Mouse (Mus musculus): ENCODE results near the gene Tmem178b.

Gene Tmem178b

DNA sequence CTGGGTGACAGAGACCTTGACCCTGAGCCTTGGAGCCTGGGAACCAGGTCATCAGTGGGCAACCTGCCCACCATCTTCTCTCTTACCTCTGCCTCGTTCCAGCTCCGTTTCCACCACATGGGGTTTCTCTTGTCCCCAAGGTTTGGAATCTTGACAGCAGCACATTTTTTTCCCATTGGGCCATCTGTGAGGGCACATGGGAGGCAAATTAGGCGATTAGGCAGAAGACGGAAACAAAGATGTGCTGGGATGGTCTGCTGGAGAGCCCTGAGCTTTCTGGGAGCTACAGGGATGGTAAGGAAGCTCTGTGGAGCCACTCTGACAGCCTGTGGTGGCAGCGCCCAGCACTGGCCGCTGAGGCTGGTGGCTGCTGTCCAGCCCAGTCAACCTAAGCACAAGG, 300.5 kb downstream of the Tmem178b start:
- CTCF ChIA-PET: no interaction called here

DNA sequence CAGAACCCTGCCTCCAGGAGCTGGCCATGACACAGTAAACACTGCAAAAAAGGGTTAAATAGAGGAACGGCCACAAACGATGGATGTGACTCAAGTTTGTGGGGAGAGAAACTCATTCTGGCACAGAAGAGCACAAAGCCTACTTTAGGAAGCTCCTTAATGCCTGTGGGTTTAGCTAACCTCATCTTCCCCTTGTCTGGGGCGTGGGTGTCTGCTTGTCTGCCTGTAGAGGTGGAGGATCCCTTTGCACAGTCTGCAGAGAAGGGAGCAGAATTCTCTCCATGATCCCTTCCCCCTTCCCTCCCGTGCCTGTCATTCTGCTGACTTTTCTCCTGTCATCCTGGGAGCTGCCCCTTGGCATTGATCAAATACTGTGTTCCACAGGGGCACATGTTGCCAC, 304.8 kb downstream of the Tmem178b start:
- CTCF ChIA-PET: no interaction called here

DNA sequence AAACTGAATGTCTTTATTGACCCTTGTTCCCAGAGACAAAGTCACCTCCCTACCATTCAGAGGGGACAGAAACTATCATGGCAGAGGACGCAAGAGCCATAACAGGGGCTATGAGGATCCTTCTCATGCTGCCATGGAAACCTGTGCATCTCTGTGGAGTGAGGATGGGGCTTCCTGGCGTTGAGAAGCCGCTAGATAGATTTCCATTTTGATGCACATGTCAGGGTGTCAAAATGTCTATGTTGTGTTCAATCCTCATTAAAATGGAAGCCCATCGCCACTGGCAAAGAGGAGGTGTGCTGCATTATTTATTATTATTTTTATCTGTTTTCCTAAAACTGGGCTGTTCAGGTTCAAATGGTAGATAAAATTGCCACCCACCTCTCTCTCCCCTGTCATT, 307.5 kb downstream of the Tmem178b start:
- CTCF ChIA-PET: no interaction called here

DNA sequence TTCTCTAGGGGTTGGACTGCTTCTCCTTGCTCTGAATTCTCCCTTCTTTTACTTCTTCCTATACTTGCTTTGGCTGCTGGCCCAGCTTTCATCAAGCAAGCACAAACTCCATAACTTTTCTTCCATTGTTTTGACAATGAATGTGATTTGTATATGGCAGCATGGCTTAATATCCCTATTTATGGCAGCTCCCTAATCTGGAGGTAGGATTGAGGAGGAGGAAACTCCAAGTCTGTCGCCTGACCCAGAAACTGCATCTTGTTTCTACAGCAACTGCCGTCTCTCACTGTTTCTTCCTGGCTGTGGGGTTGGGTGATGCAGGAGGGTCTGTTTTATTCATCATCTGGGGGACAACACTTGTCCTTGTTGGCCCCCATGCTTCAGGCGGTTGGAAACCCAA, 327.6 kb downstream of the Tmem178b start:
- CTCF ChIA-PET: no interaction called here

DNA sequence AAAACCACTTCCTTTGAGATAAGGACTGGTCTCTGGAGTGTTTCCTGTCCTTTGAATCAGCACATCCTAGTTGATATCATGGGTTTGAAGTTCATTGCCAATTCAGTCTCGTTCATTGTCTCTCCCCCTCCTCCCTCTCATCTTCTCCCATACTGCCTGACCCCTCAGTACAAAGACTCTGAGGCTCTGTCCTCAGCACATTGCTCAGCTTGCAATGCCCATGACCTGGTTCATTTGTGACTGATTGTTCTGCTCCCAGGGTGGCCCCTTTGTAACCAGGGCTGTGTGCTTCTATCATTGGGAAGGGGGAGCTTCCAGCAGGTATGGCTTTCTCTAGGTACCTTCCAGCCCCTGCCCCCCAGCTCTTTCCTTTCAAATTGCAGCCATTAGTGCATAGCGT, 329.5 kb downstream of the Tmem178b start:
- CTCF ChIA-PET: no interaction called here

DNA sequence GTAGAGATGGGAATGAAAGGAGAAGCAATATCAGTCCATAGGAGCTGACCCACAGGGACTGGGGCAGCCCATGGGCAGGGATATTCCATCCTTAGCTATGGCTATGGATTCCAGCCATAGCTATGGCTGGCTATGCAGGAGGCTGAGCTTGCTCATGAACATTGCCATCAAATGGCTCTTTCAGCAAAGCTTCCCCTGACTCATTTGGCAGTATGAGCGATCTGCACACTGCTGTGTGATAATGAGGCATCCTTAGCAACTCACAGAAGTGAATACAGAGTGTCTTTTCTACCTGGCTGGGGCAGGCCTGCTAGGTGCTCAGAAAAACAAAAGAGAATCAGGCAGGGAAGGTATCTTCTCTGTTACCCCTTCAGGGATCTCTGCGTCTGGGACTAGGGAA, 332.3 kb downstream of the Tmem178b start:
- CTCF ChIA-PET: interaction anchor here (0.6 kb wide), 1 partner anchor 349 kb away, joined by 5 read pairs; no protein-coding TSS in a partner anchor

DNA sequence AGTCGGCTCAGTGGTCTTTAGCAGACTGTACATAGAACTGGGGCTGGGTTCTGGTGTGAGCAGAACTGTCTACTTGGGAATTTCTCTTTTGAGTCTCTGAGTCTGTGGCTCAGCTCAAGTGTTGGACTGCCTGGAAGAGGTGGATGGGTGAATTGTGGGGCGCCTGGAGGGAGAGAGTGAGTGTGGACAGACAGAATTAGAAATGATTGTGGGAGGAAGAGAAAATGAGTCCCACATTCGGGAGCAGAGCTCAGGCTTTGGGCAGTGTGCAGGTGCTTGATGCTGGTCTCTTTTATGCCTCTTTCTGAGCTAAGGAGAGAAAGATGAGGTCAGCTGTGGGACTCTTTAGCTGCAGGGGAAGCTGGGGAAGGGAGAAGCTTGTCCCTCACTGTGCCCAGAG, 334.9 kb downstream of the Tmem178b start:
- CTCF ChIA-PET: no interaction called here

DNA sequence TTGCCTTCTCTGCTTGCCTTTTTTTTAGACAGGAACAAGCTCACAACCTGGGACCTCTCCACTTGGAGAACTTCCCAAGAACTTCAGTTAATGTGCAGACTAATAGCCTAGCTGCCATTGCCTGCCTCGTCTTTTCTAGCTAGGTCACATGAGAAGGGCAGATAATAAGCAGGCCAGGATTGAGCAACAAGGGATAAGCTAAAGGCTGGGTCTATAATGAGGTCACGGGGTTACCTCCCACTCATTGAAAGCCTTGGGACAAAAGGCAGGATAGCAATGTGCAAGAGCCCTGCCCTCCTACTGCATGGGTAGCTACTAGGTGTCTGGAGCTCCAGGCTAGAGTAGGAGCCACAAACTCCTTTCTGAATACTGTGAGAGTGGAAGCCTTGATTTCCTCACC, 336.1 kb downstream of the Tmem178b start:
- CTCF ChIA-PET: no interaction called here

DNA sequence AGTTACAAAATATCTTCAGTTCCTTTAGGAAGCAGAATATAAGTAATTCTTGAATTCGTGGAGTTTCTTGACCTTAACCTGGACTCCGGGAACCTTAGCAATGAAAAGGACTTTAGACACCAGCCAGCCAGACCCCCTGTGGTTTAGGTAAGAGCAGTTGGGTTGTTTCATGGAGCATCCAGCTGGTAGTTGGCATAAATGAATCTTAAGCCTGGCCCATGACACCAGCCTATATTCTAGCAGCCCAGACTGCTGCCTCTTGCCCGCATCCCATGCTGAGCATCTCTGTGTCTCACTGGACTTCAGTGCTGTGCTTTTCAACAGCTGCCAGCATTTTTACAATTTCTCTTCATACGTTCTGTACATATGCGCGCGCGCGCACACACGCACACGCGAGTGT, 344.1 kb downstream of the Tmem178b start:
- CTCF ChIA-PET: no interaction called here

DNA sequence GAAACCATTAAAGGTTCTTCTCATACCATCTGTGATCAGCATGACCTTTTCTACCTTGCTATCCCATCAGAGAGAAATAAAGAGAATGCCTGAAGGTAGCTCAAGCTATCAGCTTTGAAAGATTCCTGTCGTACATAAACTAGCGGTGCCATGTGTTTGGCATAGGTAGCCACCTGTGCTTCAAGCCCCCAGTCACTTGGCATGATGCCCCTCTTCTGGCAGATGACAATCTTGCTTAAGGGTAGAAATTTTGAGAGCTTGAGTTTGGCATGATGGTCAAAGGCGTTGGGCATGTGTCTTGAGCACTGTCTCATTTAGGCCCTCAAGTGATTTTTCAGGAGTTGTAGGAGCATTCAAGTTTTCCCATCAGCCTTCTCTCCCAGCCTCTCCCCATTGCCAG, 344.6 kb downstream of the Tmem178b start:
- CTCF ChIA-PET: no interaction called here

DNA sequence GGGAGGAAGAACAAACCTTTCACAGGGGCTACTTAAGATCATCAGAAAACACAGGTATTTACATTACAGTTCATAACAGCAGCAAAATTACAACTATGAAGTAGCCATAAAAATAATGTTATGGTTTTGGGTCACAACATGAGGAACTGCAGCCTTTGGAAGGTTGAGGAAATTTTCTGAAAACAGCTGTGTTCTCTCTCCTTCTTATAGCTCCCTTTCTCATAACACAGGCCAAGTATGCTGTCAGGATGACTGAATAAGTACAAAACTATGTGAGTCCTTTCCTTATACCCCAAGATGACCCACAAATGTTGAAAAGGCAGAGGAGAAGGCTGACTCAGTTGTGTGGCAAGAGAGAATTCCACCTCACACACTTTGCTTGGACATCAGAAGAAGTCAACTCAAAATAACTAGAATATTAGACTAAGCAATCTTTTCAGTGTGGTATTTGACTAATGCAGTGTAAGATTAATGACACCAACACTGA, 347.6 kb downstream of the Tmem178b start:
- CTCF ChIA-PET: no interaction called here

DNA sequence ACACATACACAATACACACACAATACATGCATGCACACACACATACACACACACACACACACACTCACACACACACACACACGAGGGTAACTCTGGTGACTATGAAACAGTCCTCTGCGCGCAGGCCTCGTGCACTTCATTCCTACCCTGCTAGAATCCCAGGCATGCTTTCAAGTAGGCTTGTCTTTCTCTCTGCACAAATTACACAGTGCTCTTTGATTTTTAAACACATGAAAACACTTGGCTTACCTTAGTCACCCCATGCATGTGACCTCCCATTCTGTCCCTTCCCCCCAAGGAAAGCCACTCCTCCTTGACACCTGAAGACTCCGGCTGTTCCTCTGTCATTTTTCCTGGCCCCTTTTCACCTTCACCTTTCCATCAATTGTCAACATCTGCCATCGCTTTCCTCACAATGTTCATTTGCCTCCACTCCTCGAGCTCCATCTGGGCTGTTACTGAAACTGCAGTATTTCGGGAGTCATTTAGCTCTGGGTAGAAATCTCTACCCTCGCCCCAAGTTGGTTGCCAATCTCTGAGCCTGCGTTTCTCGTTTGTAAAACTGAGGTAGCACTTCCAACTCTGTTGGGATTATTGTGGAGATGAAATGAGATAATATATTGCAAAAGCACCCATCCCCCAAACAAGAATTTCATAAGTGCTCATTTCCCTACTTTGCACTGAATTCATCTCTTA, 352.7 kb downstream of the Tmem178b start:
- CTCF ChIA-PET: no interaction called here

DNA sequence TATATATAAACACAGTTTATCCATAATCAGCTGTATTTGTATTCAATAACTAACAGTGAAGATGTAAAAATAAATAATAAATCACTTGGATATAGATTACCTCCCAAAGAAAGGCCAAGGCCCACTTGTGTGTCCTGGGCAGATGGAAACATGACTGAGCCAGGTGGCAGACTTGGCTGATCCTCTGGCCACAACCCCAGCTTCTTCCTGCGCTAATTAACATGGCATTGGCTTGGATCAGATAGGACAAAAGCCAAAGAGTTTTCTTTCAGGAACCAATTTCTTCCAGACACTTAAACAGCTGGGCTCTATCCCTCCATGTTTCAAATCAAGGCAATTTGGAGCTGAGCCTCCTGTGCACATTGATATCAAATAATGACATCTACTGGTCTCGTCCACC, 355.9 kb downstream of the Tmem178b start:
- CTCF ChIA-PET: no interaction called here

DNA sequence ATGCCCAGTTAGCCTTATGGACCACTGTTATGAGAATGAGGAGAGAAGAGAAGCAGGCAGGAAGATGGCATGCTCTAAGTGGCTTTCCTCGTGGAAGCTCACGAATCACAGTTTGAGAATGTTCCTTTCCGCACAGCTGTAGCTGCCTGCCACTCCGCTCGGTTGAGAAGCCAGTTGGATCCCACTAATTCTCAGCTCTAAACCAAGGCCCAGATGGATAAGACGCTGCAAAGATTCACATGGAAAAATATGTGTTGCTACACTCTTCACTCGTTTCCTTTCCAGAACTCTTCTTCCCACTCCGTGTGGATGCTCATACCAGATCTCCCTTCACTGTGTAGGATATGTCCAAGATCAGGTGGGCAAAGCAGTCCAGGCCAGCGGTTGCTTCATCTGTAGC, 356.9 kb downstream of the Tmem178b start:
- CTCF ChIA-PET: no interaction called here

DNA sequence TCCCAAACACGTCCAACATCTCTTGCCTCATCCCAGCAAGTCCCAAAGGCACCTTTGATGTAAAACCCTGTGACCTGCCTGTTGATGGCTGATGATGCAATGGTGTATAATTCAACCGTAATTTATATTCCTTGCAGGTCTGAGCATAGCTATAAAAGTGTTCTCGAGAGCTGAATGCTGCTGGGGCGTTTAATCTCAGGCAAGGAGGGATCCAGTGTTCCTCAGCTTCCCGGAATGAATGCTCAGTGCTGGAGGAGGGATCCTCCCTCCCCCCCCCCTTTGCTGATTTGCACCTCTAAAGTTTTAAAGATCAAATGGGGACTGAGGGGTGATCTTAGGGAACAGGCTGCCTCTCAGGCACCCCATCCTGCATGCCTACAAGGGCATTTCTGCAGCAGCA, 361.0 kb downstream of the Tmem178b start:
- CTCF ChIA-PET: no interaction called here

DNA sequence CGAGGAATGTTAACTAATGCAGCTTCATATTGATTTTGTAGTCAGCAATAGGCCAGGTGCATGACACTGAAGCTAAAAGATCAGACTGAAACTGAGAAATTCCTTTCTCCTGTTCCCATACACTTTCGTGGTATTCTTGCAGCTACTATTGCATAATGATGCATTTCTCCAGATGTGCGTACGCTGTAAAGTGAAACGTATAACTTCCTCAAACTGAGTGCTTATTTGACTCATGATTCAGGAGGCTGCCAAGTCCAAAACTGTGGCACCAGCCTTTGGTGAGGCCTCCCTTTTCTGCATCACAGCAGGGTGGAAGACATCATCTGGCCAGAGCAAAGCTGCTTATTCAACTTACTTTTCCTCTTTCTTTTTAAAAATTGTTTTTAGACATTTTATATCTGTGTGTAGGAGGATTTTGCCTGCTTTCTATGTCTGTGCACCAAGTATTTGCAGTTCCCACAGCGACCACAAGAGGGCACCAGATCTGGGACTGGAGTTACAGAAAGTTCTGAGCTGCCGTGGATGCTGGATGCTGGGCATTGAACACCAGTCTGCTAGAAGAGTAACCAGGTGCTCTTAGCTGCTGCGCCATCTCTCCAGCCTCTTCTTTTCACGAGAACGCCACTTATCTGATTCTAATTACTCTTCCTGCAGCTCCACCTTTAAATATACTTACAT, 362.9 kb downstream of the Tmem178b start:
- CTCF ChIA-PET: interaction anchor here (0.6 kb wide), 1 partner anchor 37 kb away, joined by 5 read pairs; no protein-coding TSS in a partner anchor

DNA sequence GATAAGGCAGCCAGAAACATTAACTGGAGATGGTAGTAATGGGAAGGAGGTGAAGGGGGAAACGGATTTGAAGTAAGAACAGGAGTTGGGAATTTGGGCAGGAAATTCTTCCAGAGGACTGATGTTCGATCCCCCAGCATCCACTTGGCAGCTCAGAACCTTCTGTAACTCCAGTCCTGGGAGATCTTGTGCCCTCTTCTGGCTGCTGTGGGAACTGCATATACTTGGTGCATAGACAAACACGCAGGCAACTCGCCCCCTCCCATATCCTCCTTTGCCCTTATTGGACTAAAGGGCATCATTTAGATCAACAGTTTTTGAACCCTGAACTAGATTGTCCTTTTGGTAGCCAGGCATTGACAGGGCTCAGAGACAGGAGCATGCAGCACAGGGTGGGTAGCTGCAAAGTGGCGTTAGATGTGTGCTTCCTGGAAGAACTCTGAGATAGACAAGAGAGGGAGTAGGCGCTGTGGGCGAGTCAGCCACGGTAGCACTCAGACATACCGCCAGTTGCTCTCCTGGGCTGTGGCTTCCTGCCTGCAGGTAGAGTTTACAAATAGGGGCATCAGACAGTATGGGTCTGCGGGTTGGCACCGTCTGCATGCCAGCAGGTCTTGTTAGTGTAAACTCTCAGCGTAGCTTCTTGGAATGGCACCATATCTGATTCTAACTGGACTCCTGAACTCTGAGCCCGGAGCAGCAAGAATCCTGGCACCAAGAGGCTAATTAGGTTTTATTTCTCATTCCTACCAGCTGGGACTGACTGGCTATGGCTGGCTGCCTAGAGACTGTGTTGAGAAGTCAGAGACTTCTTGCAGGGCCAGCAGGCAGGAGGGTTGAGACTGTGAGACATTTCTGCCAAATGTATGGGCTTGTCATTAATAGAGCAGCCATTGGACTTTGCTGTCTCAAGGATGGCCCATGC, 364.0 kb downstream of the Tmem178b start:
- CTCF ChIA-PET: no interaction called here

DNA sequence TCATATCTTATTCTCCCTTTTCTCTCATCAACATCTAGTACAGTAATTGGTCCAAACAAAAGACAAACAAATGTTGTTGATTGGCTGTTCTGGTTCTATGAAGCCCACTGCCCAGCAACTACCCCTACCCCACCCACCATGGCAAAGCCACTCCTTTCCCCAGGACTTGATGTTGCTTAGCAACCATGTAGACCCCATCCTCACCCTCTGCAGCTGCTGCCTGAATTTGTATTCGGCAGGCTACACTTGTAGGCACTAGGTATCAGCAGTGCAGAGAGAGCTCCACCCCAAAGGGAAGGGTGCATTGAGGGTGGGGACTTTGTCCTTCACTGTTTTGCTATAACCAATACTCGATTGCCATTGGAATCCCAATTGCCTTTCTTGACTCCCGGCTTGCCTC, 365.8 kb downstream of the Tmem178b start:
- CTCF ChIA-PET: no interaction called here

DNA sequence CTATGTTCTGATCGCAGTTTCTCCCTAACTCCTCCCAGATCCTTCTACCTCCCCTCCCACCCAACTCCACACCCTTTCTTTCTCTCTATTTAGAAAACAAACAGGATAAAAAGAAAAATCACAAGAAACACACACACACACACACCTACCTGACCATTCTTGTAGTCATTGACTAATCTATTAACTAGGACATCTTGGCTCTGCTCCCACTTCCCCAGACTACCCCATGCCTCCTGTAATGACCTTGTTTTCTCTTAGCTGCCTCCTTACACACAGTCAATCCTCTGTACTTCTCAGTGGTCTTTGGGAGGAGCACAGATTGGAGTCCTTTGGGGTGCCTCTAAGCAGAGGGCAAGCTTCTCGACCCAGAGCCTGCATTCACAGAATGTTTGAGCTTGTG, 367.6 kb downstream of the Tmem178b start:
- CTCF ChIA-PET: interaction anchor here (0.7 kb wide), 1 partner anchor 13 kb away, joined by 20 read pairs; no protein-coding TSS in a partner anchor

DNA sequence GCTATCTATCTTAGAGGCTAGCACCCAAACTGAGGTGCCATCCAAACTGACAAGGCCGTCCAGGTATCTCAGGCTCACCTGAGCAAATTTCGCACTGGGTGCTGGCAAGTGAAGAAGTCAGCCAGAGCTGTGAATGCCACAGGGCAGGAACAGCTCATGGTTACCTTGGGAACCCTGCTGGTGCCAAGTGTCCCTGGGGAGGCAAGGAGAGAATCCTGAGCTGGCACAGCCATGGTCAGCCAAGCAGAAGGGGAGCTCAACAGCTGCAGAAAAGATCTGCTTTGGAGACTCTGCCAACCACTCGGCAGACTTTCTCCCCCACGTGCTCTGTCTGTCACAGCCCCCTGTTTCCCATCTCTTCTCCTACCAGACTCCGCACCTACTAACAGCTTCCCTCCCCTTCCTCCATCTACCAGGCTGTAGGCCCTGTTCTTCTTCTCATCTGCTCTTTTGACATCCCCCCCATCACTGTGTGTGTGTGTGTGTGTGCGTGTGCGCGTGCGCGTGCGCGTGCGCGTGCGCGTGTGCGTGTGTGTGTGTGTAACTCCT, 374.4 kb downstream of the Tmem178b start:
- CTCF ChIA-PET: no interaction called here

DNA sequence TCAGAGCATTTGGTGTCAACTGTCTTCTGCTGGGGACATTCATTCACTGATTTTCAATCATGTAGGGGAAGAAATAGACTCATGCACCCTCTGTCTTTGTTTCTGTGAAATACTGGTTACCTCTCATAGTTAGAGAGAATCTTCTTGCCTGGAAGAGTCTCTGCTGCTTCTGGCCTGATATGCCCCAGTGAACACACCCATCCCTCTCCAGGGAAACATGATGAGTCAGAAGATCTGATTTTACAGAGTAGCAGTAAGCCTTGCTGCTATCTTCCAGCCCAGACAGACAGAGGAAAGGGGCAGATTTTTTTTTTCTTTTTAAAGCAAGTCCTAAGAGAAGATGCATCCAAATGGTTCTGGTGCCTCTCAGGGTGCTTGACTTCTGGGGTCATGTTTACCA, 376.9 kb downstream of the Tmem178b start:
- CTCF ChIA-PET: no interaction called here

DNA sequence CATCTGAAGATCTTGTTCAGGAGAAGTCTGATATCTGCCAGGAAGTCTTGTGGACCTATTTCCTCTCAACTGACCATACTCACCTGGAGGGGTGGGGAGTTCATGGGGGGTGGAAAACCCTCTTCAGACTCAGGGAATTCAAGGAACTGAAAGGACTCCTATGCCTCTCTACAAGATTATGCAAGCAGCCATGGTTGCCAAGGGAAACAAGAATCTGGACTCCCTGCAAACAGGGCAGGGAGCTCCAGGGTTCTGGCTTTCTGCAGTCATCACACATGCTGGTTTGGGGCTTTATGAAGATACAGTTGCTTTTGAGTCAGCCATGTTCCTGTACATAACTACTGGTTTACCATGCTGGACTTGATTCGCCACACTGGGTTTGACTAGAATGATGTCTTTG, 390.6 kb downstream of the Tmem178b start:
- CTCF ChIA-PET: interaction anchor here (0.6 kb wide), 1 partner anchor 21 kb away, joined by 5 read pairs; no protein-coding TSS in a partner anchor
